8 mouse cellular contexts compared by ENCODE assay signal in genomic region chr6:127561231-127562020, GRCm38 (mm10). TPM values are rescaled to one million over a fixed set of nuclear protein-coding genes. Genes with fewer than 3 reads are reported as not detected.
DNase-seq lines count a peak whose midpoint lies in the region; ATAC-seq and TF ChIP-seq lines count a peak whose summit lies in the region.

Gene Cracr2a (plus strand): TSS chr6:127561338.

- no peaks in the 10 kb centered on the region for H3K9me3 ChIP-seq in ES-Bruce4 (replicated peaks; ENCODE audit: control insufficient read depth, insufficient read depth, low read length, poor library complexity, severe bottlenecking)
- H3K9me3 ChIP-seq in forebrain, embryonic 12.5 days: no peaks in the 10 kb centered on the region
- no peaks in the 10 kb centered on the region for H3K9me3 ChIP-seq in heart, embryonic 16.5 days (replicated peaks; ENCODE audit: control insufficient read depth, low read length)
- H3K9me3 ChIP-seq in liver, embryonic 15.5 days (replicated peaks): no peaks in the 10 kb centered on the region
- H3K9me3 ChIP-seq in neural tube, embryonic 11.5 days (ENCODE audit: control insufficient read depth, low read length): no peaks in the 10 kb centered on the region
- H3K9me3 ChIP-seq in stomach, embryonic 16.5 days (replicated peaks; ENCODE audit: control insufficient read depth, low read length): no peaks in the 10 kb centered on the region

- H3K4me1 ChIP-seq in ES-Bruce4 (ENCODE audit: control insufficient read depth, insufficient read depth, low read length): no peaks in the 10 kb centered on the region
- peaks cover 10% of the 10 kb centered on the region; the same call in 1 of the 2 replicates for H3K4me1 ChIP-seq in forebrain, embryonic 12.5 days
- peaks cover 16% of the 10 kb centered on the region for H3K4me1 ChIP-seq in heart, embryonic 16.5 days (ENCODE audit: control insufficient read depth, insufficient read depth, low read length)
- H3K4me1 ChIP-seq in liver, embryonic 15.5 days (replicated peaks): peaks cover 9% of the 10 kb centered on the region; the same call in 1 of the 2 replicates
- H3K4me1 ChIP-seq in neural tube, embryonic 11.5 days (ENCODE audit: control insufficient read depth, insufficient read depth, low read length): peaks cover 5% of the 10 kb centered on the region; the same call in 1 of the 2 replicates
- H3K4me1 ChIP-seq in stomach, embryonic 16.5 days (ENCODE audit: control insufficient read depth, insufficient read depth, low read length): peaks cover 6% of the 10 kb centered on the region; the same call in 1 of the 2 replicates

- peak; percentile 87 for DNase-seq in kidney, postnatal 14 days
- DNase-seq in neural tube, embryonic 11.5 days (ENCODE audit: low spot score): peak; percentile 87

- no peak for TF ChIP-seq POLR2A in ES-Bruce4 (IDR thresholded peaks at IDR 0.05; ENCODE audit: insufficient read depth, low read length)

- peak; percentile 41 for ATAC-seq in cerebellum, adult (ENCODE audit: insufficient number of reproducible peaks, low FRiP score, low TSS enrichment)
- peak; percentile 91 for ATAC-seq in forebrain, embryonic 12.5 days (ENCODE audit: low FRiP score)
- ATAC-seq in heart, embryonic 16.5 days (replicated peaks; ENCODE audit: extremely low read depth, insufficient read depth, low FRiP score): peak; percentile 89
- ATAC-seq in liver, embryonic 15.5 days (ENCODE audit: insufficient read depth): peak; percentile 89
- ATAC-seq in neural tube, embryonic 11.5 days (ENCODE audit: insufficient read depth, low FRiP score, low TSS enrichment): peak; percentile 94
- ATAC-seq in stomach, embryonic 16.5 days (ENCODE audit: insufficient read depth, low FRiP score): peak; percentile 93

- H3K4me2 ChIP-seq in forebrain, embryonic 12.5 days: peak within 1 kb of the TSS; percentile 81
- peak within 1 kb of the TSS; percentile 86 for H3K4me2 ChIP-seq in heart, embryonic 16.5 days (ENCODE audit: low read depth, low read length)
- peak within 1 kb of the TSS; percentile 80 for H3K4me2 ChIP-seq in liver, embryonic 15.5 days
- H3K4me2 ChIP-seq in neural tube, embryonic 11.5 days (ENCODE audit: low read depth): peak within 1 kb of the TSS; percentile 87
- peak within 1 kb of the TSS; percentile 74 for H3K4me2 ChIP-seq in stomach, embryonic 16.5 days (ENCODE audit: low read depth, low read length)

- H3K36me3 ChIP-seq in ES-Bruce4 (ENCODE audit: control insufficient read depth, insufficient read depth, low read length, poor library complexity, severe bottlenecking): no peaks in the 10 kb centered on the region
- H3K36me3 ChIP-seq in forebrain, embryonic 12.5 days (replicated peaks): no peaks in the 10 kb centered on the region
- no peaks in the 10 kb centered on the region for H3K36me3 ChIP-seq in heart, embryonic 16.5 days (ENCODE audit: control insufficient read depth, insufficient read depth)
- H3K36me3 ChIP-seq in liver, embryonic 15.5 days (replicated peaks): no peaks in the 10 kb centered on the region
- no peaks in the 10 kb centered on the region for H3K36me3 ChIP-seq in neural tube, embryonic 11.5 days (ENCODE audit: control insufficient read depth, insufficient read depth, low read length)
- H3K36me3 ChIP-seq in stomach, embryonic 16.5 days (ENCODE audit: control insufficient read depth, insufficient read depth, low read length): no peaks in the 10 kb centered on the region

- H3K4me3 ChIP-seq in ES-Bruce4 (ENCODE audit: low read depth, low read length): peak within 1 kb of the TSS; percentile 45
- peak within 1 kb of the TSS; percentile 50 for H3K4me3 ChIP-seq in forebrain, embryonic 12.5 days (replicated peaks)
- peak within 1 kb of the TSS; percentile 66 for H3K4me3 ChIP-seq in heart, embryonic 16.5 days (ENCODE audit: low read length)
- peak within 1 kb of the TSS; percentile 57 for H3K4me3 ChIP-seq in liver, embryonic 15.5 days (replicated peaks)
- H3K4me3 ChIP-seq in neural tube, embryonic 11.5 days (ENCODE audit: low read depth, low read length): peak within 1 kb of the TSS; percentile 41
- H3K4me3 ChIP-seq in stomach, embryonic 16.5 days (replicated peaks; ENCODE audit: low read length): peak within 1 kb of the TSS; percentile 60

- peak within 1 kb of the TSS; percentile 10 for H3K9ac ChIP-seq in ES-Bruce4 (ENCODE audit: low read depth, poor library complexity, severe bottlenecking)
- peak within 1 kb of the TSS; percentile 52 for H3K9ac ChIP-seq in forebrain, embryonic 12.5 days
- peak within 1 kb of the TSS; percentile 75 for H3K9ac ChIP-seq in heart, embryonic 16.5 days (ENCODE audit: low read length)
- peak within 1 kb of the TSS; percentile 37 for H3K9ac ChIP-seq in liver, embryonic 15.5 days
- peak within 1 kb of the TSS; percentile 60 for H3K9ac ChIP-seq in neural tube, embryonic 11.5 days (ENCODE audit: low read length)
- peak within 1 kb of the TSS; percentile 74 for H3K9ac ChIP-seq in stomach, embryonic 16.5 days (ENCODE audit: low read length)

- no peak within 1 kb of the TSS for H3K27ac ChIP-seq in ES-Bruce4 (ENCODE audit: insufficient read depth, low read length)
- H3K27ac ChIP-seq in forebrain, embryonic 12.5 days: peak within 1 kb of the TSS; percentile 6; the same call in 1 of the 2 replicates
- H3K27ac ChIP-seq in heart, embryonic 16.5 days (ENCODE audit: low read length): peak within 1 kb of the TSS; percentile 51
- H3K27ac ChIP-seq in liver, embryonic 15.5 days (replicated peaks): no peak within 1 kb of the TSS
- no peak within 1 kb of the TSS for H3K27ac ChIP-seq in neural tube, embryonic 11.5 days (ENCODE audit: low read depth, low read length)
- H3K27ac ChIP-seq in stomach, embryonic 16.5 days (ENCODE audit: low read length): peak within 1 kb of the TSS; percentile 86

- H3K27me3 ChIP-seq in ES-Bruce4 (ENCODE audit: control insufficient read depth, insufficient read depth, low read length, poor library complexity, severe bottlenecking): no peaks in the 10 kb centered on the region
- H3K27me3 ChIP-seq in forebrain, embryonic 12.5 days: peaks cover 9% of the 10 kb centered on the region; the same call in 1 of the 2 replicates
- H3K27me3 ChIP-seq in heart, embryonic 16.5 days (ENCODE audit: control insufficient read depth, insufficient read depth, low read length): no peaks in the 10 kb centered on the region
- peaks cover 9% of the 10 kb centered on the region for H3K27me3 ChIP-seq in liver, embryonic 15.5 days
- no peaks in the 10 kb centered on the region for H3K27me3 ChIP-seq in neural tube, embryonic 11.5 days (ENCODE audit: control insufficient read depth, insufficient read depth, low read length)
- H3K27me3 ChIP-seq in stomach, embryonic 16.5 days (ENCODE audit: control insufficient read depth, insufficient read depth, low read length): no peaks in the 10 kb centered on the region

- TF ChIP-seq CTCF in ES-Bruce4 (IDR thresholded peaks at IDR 0.05; ENCODE audit: low read depth, low read length): peak; percentile 71

- WGBS in forebrain, embryonic 12.5 days: 0% methylated on average over 22 of the region's 22 CpGs
- WGBS in heart, embryonic 16.5 days: under 1% methylated on average over 22 of the region's 22 CpGs
- WGBS in liver, embryonic 15.5 days (ENCODE audit: insufficient replicate concordance): 0% methylated on average over 22 of the region's 22 CpGs
- WGBS in neural tube, embryonic 11.5 days: 0% methylated on average over 21 of the region's 22 CpGs
- WGBS in stomach, embryonic 16.5 days: under 1% methylated on average over 22 of the region's 22 CpGs

- no peak for TF ChIP-seq EP300 in ES-Bruce4 (IDR thresholded peaks at IDR 0.05; ENCODE audit: insufficient read depth, low read depth, low read length)

RNA-seq across cellular contexts. Expression of gene Cracr2a, which starts in this region (rescaled TPM):
- 0.19 and 0.21 TPM in 2 replicates for polyA plus RNA-seq in ES-Bruce4 (2011; ENCODE audit: insufficient read depth, insufficient read length, low read depth, missing spikeins)
- 1.1 TPM in 2 replicates for polyA plus RNA-seq in forebrain, embryonic 12.5 days (2016; fragmentation: Nextera tagmentation; extraction: Ambion mirVana)
- polyA plus RNA-seq in heart, embryonic 16.5 days (2015; fragmentation: Nextera tagmentation; extraction: Ambion mirVana): 1.7 and 1.9 TPM in 2 replicates
- 0.97 and 1.0 TPM in 2 replicates for polyA plus RNA-seq in liver, embryonic 15.5 days (2015; fragmentation: Nextera tagmentation; extraction: Ambion mirVana)
- polyA plus RNA-seq in neural tube, embryonic 11.5 days (2014; fragmentation: Nextera tagmentation; extraction: Ambion mirVana): 0.58 and 0.66 TPM in 2 replicates
- 3.1 and 3.7 TPM in 2 replicates for polyA plus RNA-seq in stomach, embryonic 16.5 days (2015; fragmentation: Nextera tagmentation; extraction: Ambion mirVana)

Comparison
In these comparisons a context has a peak if more than half of its experiments do, and no peak if none do; other contexts are left out.
1. Peak in DNase-seq, ATAC-seq, H3K4me3 ChIP-seq, H3K9ac ChIP-seq and H3K4me2 ChIP-seq in neural tube, embryonic 11.5 days; RNA of the gene not detected or under 1 TPM.
2. H3K27ac ChIP-seq: peak in forebrain, embryonic 12.5 days (single experiment), heart, embryonic 16.5 days (single experiment) and stomach, embryonic 16.5 days (single experiment); none in ES-Bruce4 (single experiment), liver, embryonic 15.5 days (single experiment) and neural tube, embryonic 11.5 days (single experiment).
3. H3K9ac ChIP-seq: peak in every context shown above with its lines; median percentile 75 in heart, embryonic 16.5 days; 74 in stomach, embryonic 16.5 days; 60 in neural tube, embryonic 11.5 days; 52 in forebrain, embryonic 12.5 days; 37 in liver, embryonic 15.5 days; 10 in ES-Bruce4.
4. ATAC-seq: peak in every context shown above with its lines; median percentile 94 in neural tube, embryonic 11.5 days; 93 in stomach, embryonic 16.5 days; 91 in forebrain, embryonic 12.5 days; 89 in heart, embryonic 16.5 days; 89 in liver, embryonic 15.5 days; 41 in cerebellum, adult.
5. Peak in every context shown above with its lines, with median percentiles within 50 percentile points of each other: H3K4me3 ChIP-seq and H3K4me2 ChIP-seq.